Mouse (Mus musculus) forebrain, embryonic 12.5 days (tissue): ENCODE data around the gene Dalrd3. TPM values are rescaled to one million over a fixed set of nuclear protein-coding genes. Genes with fewer than 3 reads are reported as not detected.

ENCODE experiments used
- ATAC-seq: fragments of 200-750 bp; cut with Nextera tagmentation; 2 replicates; pipeline ENCODE4 v1.8.0; 2017; ENCODE audit warnings: moderate TSS enrichment; ENCODE audit not compliant: low FRiP score
- H3K27ac ChIP-seq: fragments of 300-500 bp; sonication (generic); 2 replicates; pipeline ENCODE4 v1.5.1; 2016; ENCODE audit warnings: mild to moderate bottlenecking
- H3K27me3 ChIP-seq: fragments of 300-500 bp; sonication (generic); 2 replicates; pipeline ENCODE4 v1.6.1; 2016; ENCODE audit warnings: mild to moderate bottlenecking
- H3K36me3 ChIP-seq: fragments of 300-500 bp; sonication (generic); replicated peaks from 2 replicates; pipeline ENCODE4 v1.6.1; 2016; ENCODE audit warnings: mild to moderate bottlenecking
- H3K4me1 ChIP-seq: fragments of 300-500 bp; sonication (generic); 2 replicates; pipeline ENCODE4 v1.6.1; 2016
- H3K4me2 ChIP-seq: fragments of 300-500 bp; sonication (generic); 2 replicates; pipeline ENCODE4 v1.6.1; 2016; ENCODE audit warnings: mild to moderate bottlenecking, moderate library complexity
- H3K4me3 ChIP-seq: fragments of 300-500 bp; sonication (generic); replicated peaks from 2 replicates; pipeline ENCODE4 v1.5.1; 2016; ENCODE audit warnings: mild to moderate bottlenecking
- H3K9ac ChIP-seq: fragments of 300-500 bp; sonication (generic); 2 replicates; pipeline ENCODE4 v1.6.1; 2016; ENCODE audit warnings: mild to moderate bottlenecking
- H3K9me3 ChIP-seq: fragments of 300-500 bp; sonication (generic); 2 replicates; pipeline ENCODE4 v1.6.1; 2016
- WGBS: fragments of 180-500 bp; shearing (Covaris S2); methylation state at CpG from one replicate; pipeline ENCODE4 v1.1.7; 2016; 5-methylcytosine and 5-hydroxymethylcytosine counted together
- polyA plus RNA-seq: library from polyadenylated mRNA; unstranded; fragments of >200 nt; fragmentation: Nextera tagmentation; extraction: Ambion mirVana; gene quantifications from 2 replicates; pipeline ENCODE4 v1.2.1, GENCODE M21; 2016

Dalrd3 gene
- polyA plus RNA-seq, 1 experiment from 2014 or later: 225 TPM

DNA sequence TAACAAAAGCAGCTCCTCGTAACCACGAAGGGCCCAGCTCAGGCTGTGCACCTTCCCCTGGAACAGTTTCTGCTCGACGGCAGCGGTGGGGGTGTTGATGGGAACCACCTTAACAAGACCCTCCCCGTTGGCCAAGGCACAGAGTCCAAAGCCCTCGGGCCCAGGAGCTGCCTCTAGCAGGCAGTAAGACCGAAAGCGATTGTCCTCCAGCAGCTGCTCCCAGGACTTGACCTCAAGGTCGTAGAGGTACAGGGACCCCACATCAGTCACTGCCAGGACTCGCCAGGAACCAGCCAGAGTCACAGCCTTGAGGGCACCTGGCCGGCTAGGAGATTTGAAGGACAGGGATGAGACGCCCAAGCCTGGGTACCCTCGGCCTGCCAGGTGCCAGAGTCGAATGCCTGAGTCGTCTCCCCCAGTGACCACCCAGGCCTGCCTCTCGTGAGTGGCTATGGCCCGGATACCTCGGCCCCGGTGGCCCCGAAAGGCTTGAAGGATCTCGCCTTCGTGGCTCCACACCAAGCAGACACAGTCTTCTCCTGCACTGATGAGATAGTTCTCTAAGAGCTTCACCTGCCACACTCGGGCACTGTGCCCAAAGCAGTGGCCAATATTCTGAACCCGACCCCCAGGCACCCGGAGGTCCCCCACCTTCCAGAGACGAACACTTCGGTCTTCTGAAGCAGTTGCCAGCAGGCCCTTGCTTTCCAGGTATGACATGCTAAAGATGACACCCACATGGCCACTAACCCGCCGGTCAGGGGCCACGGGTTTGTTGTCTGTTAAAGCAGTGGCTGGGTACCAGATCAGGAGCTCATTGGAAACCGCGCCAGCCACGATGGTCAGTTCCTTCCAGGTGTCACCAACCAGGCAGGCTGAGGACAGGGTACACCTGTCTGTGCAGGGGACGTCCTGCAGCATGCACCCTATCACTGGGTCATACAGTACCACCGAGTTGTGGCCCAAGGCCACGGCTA lies 5.9 kb downstream of the Dalrd3 start:
- no peak for ATAC-seq
- no peak overlapping the region for H3K27ac ChIP-seq
- H3K4me1 ChIP-seq: peaks cover 69% of the 10 kb centered on the region
- H3K27me3 ChIP-seq: no peaks in the 10 kb centered on the region
- no peak overlapping the region; the same call in 1 of the 2 replicates for H3K4me3 ChIP-seq
- peaks cover 65% of the 10 kb centered on the region for H3K36me3 ChIP-seq
- H3K9ac ChIP-seq: peak overlapping the region; percentile 8; the same call in 1 of the 2 replicates
- 91% methylated on average over 37 of the region's 37 CpGs for WGBS
- no peaks in the 10 kb centered on the region for H3K9me3 ChIP-seq
- H3K4me2 ChIP-seq: peak overlapping the region; percentile 90; the same call in 1 of the 2 replicates

DNA sequence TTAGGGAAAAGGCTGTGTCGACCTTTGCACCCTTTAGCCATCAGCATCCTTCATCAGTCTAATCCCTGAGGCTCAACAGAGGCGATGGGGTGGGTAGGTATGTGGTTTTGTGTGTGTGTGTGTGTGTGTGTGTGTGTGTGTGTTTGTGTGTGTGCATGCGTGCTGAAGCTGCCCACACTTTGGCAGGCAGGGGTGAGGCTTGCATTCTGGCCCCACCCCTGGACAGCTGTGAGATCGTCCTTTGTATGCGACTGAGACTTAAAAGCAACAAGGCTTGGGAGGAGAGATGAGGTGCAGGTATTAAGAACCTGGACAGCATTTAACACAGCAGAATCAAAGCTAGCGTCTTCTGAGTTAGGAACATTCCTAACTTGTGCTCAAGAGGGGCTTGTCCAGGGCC lies 7.3 kb downstream of the Dalrd3 start:
- Histone ChIP-seq H3K27ac (peak overlapping the region; percentile 97; the same call in 1 of the 2 replicates), H3K9me3 (no peaks in the 10 kb centered on the region), H3K4me1 (peaks cover 63% of the 10 kb centered on the region), H3K9ac (peak overlapping the region; percentile 97), H3K4me2 (peak overlapping the region; percentile 90), H3K4me3 (peak overlapping the region; percentile 78), H3K27me3 (no peaks in the 10 kb centered on the region), H3K36me3 (peaks cover 57% of the 10 kb centered on the region)
- no peak for ATAC-seq
- WGBS: 40% methylated on average over 6 of the region's 6 CpGs

DNA sequence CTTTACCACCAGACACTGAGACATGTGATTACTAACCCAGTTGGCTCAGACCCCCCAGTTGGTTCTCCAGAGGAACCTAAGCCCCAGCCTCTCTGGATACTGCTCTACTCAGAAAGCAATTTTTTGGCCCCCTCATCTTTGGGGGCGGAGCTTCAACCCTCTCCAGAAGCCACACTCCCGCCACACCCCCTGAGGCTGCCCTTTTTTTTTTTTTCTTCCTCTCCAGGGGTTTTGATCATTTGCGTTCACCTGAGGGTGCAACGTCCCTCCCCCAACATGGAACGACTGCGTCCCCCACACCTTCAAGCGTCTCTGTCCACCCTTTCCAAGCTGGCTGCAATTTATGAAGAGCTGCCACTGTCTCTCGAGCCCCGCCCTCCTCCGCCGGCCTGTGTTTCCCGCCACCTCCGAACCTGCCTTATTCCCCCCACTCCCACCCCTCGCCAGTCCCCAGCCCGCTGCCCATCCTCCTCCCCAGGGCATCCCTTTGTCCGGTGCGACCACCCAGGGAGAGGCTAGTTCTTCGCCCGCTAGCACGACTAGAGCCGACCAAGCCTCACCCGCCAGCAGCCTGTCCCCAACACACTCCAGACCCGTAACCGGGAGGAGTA lies 8.4 kb downstream of the Dalrd3 start:
- peak; percentile 52 for ATAC-seq
- under 1% methylated on average over 22 of the region's 24 CpGs for WGBS
- Histone ChIP-seq H3K27ac (peak overlapping the region; percentile 97), H3K4me1 (peaks cover 63% of the 10 kb centered on the region), H3K4me2 (peak overlapping the region; percentile 90), H3K27me3 (no peaks in the 10 kb centered on the region), H3K9me3 (no peaks in the 10 kb centered on the region), H3K36me3 (peaks cover 48% of the 10 kb centered on the region), H3K9ac (peak overlapping the region; percentile 97), H3K4me3 (peak overlapping the region; percentile 78)

DNA sequence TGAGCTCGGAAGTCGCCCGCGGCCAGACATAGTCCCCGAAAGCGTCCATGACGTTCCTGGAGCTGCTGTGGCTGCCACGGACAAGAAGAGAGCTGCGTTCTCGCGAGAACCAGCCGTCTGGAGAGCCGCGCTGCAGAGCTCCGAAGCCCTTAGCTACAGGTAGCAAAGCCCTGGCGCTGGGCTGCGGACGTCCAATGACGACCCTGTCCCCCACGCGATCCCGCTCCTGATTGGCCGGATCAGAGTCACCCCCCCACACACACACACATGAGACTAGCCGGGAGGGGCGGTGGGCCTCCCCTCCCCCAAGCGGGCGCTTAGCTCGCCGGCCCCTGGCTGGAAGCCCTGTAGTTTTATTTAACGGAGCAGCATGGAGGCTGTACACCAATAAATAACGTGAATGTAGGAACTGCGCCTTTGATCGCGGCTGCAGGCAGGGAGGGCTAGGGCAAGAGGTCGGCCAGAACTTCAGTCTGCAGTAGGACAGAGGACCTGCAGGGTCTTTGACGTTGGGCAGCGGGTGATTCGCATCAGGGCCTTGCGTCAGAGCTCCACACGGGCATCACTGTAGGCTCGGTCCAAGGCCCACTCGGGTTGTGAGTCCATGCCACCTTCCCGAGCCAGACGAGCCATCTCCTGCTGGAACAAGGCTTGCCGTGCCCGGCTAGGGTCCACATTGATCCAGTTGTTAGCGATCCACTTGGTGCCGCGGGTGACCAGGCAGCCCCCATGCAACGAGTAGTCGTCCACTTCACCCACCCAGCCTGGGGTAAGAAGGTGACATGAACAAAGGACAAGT lies 9.1 kb downstream of the Dalrd3 start, which contains the start of gene Wdr6:
Gene Wdr6 (minus strand): TSS at position 195 of the 799 bp plus-strand sequence.
- Histone ChIP-seq H3K4me2 (peak within 1 kb of the TSS; percentile 90), H3K27me3 (no peaks in the 10 kb centered on the region), H3K36me3 (peaks cover 41% of the 10 kb centered on the region), H3K27ac (peak within 1 kb of the TSS; percentile 97), H3K9me3 (no peaks in the 10 kb centered on the region), H3K4me3 (peak within 1 kb of the TSS; percentile 78), H3K4me1 (peaks cover 57% of the 10 kb centered on the region), H3K9ac (peak within 1 kb of the TSS; percentile 97)
- WGBS: 5% methylated on average over 51 of the region's 51 CpGs
- ATAC-seq: peak; percentile 98

DNA sequence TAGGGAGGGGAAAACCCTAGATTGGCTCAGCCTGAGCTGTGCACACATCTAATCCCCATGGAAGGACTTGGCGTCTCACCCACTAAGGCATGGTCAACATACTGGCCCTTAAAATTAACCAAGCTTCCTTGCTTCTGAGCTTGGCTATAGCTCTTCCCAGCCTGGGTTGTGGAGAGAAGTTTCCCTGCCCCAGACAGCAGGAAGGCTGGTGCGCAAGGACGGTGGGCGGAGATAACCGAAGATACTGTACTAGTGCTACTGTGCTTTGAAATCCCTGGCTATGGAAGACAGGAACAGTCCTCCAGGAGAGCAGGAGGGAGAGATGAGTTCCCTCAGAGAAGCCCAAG lies 9.6 kb downstream of the Dalrd3 start:
- H3K27ac ChIP-seq: peak overlapping the region; percentile 97
- no peak; the same call in 1 of the 2 replicates for ATAC-seq
- peak overlapping the region; percentile 97 for H3K9ac ChIP-seq
- peak overlapping the region; percentile 90 for H3K4me2 ChIP-seq
- H3K4me3 ChIP-seq: peak overlapping the region; percentile 78
- peaks cover 36% of the 10 kb centered on the region for H3K36me3 ChIP-seq
- no peaks in the 10 kb centered on the region for H3K27me3 ChIP-seq
- peaks cover 51% of the 10 kb centered on the region for H3K4me1 ChIP-seq
- no peaks in the 10 kb centered on the region for H3K9me3 ChIP-seq
- 79% methylated on average over 5 of the region's 5 CpGs for WGBS

DNA sequence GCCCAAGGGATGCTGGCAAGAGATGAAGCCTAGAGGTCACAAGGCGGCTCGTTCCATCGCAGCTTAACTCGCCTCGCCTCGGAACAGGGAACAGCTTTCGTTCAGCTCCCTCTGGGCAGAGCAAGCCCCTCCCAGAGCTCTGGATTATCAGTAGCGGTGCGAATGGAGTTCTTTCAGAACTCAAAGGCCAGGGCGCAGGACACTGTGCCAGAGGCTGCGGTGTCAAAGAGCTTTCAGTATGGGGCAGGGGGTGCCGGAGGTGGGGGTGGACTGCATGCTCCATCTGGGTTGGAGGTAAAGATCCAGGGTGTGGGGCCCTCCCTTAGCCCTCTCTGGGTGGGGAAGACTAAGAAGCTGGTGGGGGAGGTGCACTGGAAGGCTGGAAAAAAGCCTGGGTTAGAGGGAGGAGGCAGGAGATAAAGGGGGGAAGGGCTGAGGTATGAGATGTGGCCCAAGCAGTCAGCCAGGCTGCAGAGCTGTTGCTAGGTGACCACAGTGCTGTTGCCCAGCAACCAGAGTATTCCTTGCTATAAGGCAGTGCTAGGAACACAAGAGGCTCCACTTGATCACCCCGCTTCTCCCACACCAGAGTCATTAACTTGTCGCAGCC lies 18.0 kb downstream of the Dalrd3 start:
- H3K27ac ChIP-seq: peak overlapping the region; percentile 99
- ATAC-seq: peak; percentile 98
- H3K9ac ChIP-seq: peak overlapping the region; percentile 59
- under 1% methylated on average over 14 of the region's 14 CpGs for WGBS
- H3K4me3 ChIP-seq: peak overlapping the region; percentile 22
- H3K4me2 ChIP-seq: peak overlapping the region; percentile 59
- H3K9me3 ChIP-seq: no peaks in the 10 kb centered on the region
- H3K4me1 ChIP-seq: peaks cover 40% of the 10 kb centered on the region
- no peaks in the 10 kb centered on the region for H3K27me3 ChIP-seq
- no peaks in the 10 kb centered on the region; the same call in none of the 2 replicates for H3K36me3 ChIP-seq

DNA sequence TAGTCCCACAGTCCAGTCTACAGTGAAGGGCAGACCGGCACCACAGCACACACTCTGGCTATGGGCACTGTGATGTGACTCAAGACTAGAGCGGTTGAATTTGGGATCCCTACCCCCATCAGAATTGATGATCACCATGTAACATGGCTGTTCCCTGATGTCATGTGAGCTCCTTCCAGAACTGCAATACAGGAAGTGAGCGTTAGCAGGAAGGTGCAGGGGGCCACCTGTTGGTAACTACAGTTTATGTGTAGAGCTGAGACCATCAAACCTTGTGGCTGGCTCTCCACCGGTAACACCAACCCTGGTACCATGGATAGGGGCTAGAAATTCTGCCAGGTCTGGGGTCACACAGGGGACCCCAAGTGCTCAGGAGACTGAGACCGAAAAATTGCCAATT lies 19.5 kb downstream of the Dalrd3 start:
- Histone ChIP-seq H3K9ac (no peak overlapping the region), H3K9me3 (no peaks in the 10 kb centered on the region), H3K27ac (peak overlapping the region; percentile 99), H3K4me1 (peaks cover 40% of the 10 kb centered on the region), H3K36me3 (no peaks in the 10 kb centered on the region; the same call in 1 of the 2 replicates), H3K4me3 (no peak overlapping the region), H3K27me3 (no peaks in the 10 kb centered on the region), H3K4me2 (no peak overlapping the region)
- ATAC-seq: no peak
- WGBS: 78% methylated on average over 5 of the region's 5 CpGs

DNA sequence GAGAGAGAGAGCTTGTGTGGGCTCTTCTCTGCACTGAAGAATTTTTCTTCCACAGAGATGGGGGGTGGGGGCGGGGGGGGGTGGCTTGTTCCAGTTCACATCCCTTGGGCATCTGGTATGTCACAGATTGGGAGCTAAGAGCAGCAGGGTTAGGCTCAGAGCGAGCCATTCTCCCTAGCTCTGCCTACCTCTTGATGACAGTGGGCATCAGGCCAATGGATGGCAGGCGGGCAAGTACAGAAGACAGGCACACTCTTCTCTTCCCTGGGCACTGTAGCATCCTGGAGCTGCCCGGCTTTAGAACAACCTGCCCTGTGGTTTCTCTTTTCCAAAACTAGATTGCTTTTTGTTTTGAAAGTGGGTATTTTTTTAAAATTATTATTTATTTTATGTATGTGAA lies 21.8 kb downstream of the Dalrd3 start:
- Histone ChIP-seq H3K36me3 (no peaks in the 10 kb centered on the region; the same call in 1 of the 2 replicates), H3K27ac (no peak overlapping the region), H3K4me3 (no peak overlapping the region), H3K9ac (no peak overlapping the region), H3K4me2 (no peak overlapping the region), H3K27me3 (no peaks in the 10 kb centered on the region), H3K9me3 (no peaks in the 10 kb centered on the region), H3K4me1 (peaks cover 41% of the 10 kb centered on the region)
- 87% methylated on average over 4 of the region's 4 CpGs for WGBS
- ATAC-seq: no peak

DNA sequence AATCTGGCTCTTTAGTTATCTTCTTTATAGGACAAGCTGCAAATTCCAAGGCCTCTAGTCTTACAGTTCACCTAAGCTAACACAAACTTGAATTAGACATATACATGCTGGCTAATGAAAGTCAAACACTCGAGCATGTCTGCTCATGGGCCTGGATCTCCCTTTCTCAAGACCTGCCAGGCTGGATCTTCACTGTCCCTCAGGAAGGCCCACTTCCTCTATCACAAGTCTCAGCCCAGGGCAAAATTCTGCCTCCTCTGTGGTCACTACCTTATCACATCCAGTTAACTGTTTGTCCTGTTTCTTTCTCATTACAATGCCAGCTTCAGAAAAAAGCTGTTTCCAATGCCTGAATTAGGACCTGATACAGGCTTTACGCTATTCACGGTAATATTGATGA lies 24.7 kb downstream of the Dalrd3 start:
- no peak overlapping the region for H3K4me2 ChIP-seq
- H3K9ac ChIP-seq: no peak overlapping the region
- H3K4me3 ChIP-seq: no peak overlapping the region
- ATAC-seq: no peak
- H3K4me1 ChIP-seq: peaks cover 26% of the 10 kb centered on the region
- H3K27me3 ChIP-seq: no peaks in the 10 kb centered on the region
- WGBS: 87% methylated on average over 3 of the region's 3 CpGs
- no peak overlapping the region for H3K27ac ChIP-seq
- H3K36me3 ChIP-seq: no peaks in the 10 kb centered on the region; the same call in 1 of the 2 replicates
- no peaks in the 10 kb centered on the region for H3K9me3 ChIP-seq

DNA sequence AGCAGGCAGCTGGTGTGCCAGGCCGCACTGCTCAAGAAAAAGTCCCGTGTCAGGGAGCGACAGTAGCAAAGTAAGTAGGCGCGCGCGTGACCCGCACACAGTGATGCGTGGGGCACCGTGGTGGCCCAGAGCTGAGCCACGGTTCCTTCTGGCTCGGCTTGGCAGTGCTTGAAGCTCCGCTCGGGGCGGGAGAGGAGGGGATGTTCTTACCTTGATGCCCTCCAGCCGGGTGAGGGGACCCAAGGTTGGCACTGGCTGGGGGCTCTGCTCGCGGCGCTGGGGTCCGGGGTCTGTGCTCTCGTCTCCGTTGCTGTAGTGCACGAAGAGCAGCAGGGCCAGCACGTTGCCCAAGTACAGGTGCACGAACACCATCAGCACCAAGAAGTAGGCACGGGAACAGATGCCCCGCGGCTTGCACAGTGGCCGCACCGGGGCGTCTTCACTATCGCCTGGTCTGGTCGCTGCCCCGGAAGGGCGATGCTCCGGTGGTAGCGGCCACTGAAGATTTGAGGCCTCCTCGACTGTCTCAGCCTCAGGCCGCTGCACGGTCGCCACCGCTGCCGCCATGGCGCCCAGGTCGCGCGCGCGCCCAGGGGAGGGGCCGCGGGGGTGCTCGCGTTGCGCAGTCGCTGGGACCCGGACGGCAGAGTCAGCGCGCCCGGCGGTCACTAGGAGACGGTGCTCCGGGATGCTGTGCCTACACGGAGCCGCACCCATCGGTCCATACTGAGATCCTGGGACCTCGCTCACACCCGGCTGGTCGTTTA lies 27.5 kb downstream of the Dalrd3 start, which contains the start of gene P4htm:
Gene P4htm (minus strand): TSS at position 670 of the 767 bp plus-strand sequence.
- H3K27ac ChIP-seq: peak within 1 kb of the TSS; percentile 70
- H3K36me3 ChIP-seq: no peaks in the 10 kb centered on the region; the same call in 1 of the 2 replicates
- H3K4me2 ChIP-seq: peak within 1 kb of the TSS; percentile 92
- peak within 1 kb of the TSS; percentile 76 for H3K4me3 ChIP-seq
- H3K4me1 ChIP-seq: peaks cover 20% of the 10 kb centered on the region
- H3K9me3 ChIP-seq: no peaks in the 10 kb centered on the region
- peak within 1 kb of the TSS; percentile 69 for H3K9ac ChIP-seq
- WGBS: under 1% methylated on average over 69 of the region's 69 CpGs
- ATAC-seq: peak; percentile 85
- H3K27me3 ChIP-seq: no peaks in the 10 kb centered on the region

DNA sequence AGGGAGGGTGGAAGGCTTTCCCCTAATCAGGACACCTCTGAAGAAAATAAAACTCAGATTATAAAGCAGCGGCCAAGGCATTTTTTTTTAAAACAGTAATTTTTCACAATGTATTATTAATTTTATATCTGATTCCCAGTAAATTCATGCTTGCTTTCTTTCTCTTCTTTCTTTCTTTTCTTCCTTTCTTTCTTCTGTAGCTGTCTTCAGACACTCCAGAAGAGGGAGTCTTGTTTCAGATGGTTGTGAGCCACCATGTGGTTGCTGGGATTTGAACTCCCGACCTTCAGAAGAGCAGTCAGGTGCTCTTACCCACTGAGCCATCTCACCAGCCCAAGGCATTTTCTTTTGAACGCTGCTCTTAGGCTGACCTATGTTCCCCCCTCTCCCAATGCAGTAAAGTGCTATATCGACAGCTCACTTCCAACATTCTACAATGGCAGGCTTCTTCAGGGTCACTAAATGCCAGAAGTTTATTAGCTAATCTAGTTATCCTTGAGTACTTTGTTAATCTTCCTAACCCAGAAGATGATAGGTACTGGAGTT lies 29.4 kb downstream of the Dalrd3 start:
- H3K9me3 ChIP-seq: no peaks in the 10 kb centered on the region

More for the DNA sequence above, 29.4 kb downstream of the Dalrd3 start:
- 85% methylated on average over 4 of the region's 4 CpGs for WGBS
- H3K36me3 ChIP-seq: peaks cover 13% of the 10 kb centered on the region
- H3K4me2 ChIP-seq: no peak overlapping the region
- H3K4me3 ChIP-seq: no peak overlapping the region
- no peak for ATAC-seq
- H3K27me3 ChIP-seq: no peaks in the 10 kb centered on the region
- no peak overlapping the region for H3K9ac ChIP-seq
- H3K27ac ChIP-seq: no peak overlapping the region
- peaks cover 20% of the 10 kb centered on the region for H3K4me1 ChIP-seq
